Mouse (Mus musculus): ENCODE data around the gene Arpp21. TPM values are rescaled to one million over a fixed set of nuclear protein-coding genes. Genes with fewer than 3 reads are reported as not detected.

The Arpp21 gene
- polyA plus RNA-seq, 2 experiments from 2014 or later = 0.36 TPM; not detected in 1

DNA sequence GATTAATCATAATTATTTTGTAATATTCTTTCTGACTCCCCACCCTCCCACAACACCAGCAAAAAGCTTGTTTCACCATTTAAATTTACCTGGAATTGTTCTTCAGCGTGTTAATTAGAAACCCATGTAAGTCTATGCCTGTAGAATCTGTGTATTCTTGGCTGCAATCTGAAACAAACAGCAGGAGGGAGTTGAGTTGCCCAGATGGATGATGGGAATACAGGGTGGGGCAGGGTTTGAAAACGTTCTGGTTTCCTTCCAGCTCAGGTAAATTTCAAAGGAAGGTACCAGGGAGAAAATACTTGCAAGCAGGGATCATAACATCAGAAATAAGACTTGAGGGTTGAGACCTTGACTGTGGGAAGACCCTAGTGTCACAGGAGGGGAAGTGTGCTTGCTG, 58.2 kb downstream of the Arpp21 start:
- ATAC-seq = no peak

DNA sequence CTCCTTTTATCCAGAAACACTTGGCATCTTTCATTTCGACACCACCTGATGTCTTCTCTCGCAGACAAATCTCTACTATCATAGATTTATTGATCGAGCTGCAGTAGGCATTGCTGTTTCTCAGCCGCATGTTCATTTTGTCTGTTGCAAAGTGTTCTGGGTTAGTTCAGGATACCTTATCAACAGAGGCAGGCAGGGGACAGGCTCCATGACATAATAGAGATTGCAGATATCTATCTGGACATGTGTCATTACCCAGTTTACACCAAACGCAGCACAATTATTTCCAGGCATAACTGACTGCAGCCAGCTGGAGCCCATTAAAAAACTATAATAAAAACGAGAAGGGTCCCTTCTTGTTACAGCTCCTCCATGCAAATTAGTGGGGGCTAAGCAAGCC, 59.4 kb downstream of the Arpp21 start:
- ATAC-seq = no peak

DNA sequence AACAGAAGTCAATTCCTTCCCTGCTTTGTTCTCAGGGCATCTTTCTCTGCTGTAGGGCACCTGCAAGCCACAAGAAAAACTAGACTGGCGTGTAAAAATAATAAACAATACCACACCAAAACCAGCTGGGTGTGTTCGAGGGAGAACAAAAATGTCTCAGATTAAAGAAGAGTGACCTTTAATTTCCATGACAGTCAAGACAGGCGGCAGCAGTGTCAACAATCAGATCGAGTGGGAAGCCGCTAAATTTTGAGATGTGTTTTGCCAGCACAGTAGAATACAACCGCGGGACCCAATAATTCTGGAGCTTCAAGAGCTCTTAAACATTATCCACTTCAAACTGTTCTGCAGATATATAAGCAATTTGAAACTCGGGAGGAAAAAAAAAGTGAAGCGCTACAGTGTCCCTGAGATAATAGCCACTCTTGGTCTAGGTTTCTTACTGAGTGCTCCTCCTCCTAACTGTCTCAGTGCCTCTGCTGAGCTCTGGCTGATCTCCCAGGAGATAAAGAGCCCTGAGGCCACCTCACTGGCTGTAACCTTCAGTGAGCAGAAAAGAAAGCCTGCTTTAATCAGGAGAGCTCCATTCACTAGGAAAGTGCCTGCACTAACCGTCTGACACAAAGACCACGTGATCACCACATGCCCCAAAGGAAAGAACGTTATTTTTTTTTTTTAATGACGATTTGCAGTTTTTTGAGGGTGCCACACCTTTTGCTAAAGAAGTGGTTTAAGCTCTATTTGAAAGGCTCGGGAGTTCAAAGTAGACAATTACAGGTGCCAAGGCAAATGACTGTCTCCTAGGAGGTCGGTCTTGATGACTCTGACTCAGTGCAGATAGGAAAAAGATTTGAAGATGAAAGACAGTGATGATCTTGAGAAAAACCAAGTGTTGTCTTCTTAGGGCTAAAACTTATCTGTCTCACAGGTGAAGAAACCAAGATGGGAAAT, 61.1 kb downstream of the Arpp21 start:
- peak; percentile 69 for ATAC-seq

DNA sequence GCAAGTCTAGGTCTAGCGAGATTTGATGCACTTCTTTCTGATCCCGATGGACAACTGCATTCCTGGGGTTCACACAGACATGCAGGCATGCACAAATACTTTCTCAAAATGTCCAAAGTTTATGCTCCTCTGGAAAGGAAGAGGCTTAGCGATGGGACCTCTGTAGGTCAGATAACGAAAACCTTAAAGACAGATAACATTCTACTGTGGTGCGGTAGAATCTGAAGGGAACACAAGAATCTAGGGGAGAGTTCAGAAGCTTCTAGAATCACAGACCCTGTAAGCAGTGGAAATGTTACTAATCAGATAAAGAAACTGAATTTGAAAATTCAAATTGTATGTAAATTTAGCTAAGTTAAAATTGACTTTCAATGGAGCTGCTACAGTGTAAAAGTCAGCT, 62.0 kb downstream of the Arpp21 start:
- ATAC-seq = no peak

DNA sequence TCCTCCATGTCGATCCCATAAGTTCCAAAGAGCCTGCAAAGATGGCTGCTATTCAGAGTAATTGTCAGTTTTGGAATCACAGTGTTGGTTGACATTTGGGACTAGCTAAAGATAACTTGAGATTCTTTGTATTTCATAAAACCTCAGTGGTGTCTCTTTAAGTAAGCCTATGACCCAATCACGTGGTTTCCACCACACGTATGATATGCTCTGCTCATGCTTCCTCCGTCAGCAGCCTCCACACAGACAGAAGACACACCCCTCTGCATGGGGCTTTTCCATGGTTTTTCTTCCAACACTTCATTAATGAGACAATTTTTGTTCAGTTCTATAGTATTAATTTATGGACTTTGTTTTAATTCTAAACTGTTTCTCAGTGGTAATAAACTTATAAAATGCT, 71.1 kb downstream of the Arpp21 start:
- no peak for ATAC-seq

DNA sequence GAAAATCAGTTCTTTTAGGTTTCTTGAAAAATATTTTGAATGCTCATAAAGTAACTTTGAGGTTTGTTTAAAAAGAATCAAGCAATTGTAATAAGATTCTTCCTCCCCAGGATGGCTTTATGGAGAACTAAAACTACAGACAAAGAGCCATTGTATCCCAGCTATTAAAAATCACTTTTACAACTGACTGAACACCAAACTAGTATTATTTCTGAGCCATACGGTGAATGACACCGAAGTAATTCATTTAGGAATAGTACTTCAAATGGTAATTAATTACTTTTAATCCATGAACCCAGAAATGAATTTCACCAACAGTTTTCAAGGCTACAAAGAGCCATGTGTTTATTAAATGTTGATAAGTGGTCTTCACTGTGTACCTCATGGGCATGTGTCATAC, 74.8 kb downstream of the Arpp21 start:
- no peak for ATAC-seq

DNA sequence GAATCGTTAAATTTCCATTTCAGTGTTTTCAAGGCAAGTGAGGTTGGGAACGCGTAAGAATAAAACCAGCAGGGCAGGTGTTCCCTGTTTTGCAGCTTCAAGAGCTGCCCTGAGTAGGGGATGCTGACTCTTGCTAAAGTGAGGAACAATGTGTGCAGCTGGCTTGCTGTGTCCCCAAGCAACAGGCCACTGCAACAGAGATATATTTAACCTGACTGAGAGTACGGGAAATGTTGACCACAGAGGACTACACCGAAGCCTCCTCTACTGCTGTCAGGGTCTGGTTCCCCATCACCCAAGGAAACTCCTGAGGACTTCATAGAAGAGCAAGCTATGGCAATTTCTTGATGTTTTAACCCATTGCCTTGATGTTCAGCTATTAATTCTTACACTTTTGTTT, 81.8 kb downstream of the Arpp21 start:
- no peak for ATAC-seq

DNA sequence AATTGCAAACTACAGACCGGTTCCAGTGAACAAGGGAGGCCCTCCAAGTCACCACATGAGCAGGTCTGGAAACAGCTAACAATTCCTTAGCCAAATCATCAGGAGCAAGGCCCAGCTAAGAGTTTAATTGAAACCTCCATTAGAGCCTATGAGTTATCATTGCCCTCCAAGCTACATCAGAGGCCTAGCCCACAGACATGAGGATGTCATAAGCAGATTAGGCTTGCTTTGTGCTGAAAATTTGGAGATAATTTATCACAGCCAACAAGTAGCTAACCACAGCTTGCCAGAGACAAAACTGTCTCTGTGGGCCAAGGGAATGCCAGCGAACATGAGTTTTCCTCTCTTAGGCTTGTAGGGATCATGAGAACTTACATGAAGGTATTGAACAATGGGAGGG, 83.0 kb downstream of the Arpp21 start:
- no peak for ATAC-seq

DNA sequence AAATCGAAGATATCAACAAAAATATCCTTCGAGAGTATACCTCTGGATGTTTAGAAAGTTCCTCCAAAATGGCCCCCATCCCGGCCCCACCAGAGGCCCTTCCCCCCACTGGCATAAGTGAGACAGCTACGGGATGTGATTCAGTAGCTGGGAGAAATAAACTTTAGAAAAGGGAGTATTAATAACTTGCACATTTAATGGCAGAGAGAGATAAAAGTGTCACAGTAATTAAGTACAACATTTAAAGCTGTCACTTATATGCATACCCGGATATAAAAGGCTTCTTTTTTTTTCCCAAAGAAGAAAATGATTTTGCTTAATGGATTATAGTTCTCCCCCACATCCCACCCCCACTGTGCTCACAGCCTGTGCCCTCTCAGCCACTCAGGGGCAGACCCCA, 84.6 kb downstream of the Arpp21 start:
- ATAC-seq = no peak

DNA sequence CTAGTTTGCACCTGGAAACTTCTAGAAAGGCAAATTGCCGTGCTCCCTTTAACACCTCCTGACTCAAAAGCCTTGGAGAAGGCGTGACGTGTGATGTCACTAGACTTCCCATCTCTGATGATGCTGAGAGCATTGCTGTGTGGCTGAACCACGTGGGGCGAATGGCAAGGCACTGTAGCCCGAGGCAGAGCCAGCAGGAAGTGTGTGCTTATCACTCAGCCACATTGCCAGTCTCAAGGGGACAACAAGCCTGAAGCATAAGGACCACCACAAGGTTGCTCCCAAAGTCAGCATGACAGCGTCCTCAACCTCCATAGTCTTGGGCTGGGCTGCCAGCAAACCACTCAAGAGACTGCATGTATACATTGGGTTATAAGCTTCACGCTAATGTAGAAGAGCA, 95.1 kb downstream of the Arpp21 start:
- no peak for ATAC-seq

DNA sequence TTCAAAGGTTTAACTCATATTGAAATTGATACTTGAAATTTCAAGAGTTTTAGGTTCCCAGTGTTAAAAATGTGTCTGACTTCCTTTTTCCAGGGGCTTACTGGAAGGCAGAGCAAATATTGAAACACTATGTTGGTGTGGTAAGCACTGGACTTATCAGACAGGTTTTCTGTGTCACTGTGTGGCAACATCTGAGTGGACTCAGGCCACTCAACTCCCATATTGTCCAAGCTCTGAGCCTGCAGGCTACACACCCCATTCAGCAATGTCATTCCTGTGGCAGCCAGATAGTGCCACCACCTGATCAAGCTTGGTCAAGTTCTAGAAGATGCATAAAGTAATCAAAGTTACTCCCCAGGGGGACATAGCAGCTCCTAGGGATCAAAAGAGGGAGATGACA, 97.9 kb downstream of the Arpp21 start:
- no peak for ATAC-seq

DNA sequence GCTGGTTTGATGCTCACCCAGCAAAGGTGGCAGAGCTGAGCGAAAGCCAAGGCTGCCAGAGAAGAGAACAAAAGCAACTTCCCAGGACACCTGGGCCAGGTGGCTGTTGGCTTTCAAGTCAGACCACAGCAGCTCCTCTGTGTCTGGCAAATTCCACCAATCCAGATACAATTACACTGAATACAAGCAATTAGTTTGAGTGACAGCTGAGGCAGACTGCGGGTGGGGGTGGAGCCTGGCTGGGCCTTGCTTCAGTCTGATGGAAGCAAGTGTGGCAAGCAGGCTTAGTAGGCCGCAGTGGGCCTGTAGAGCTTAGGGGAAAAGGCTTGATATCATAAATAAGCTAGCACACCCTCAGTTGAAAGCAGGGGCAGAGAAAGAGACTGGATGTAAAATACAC, 104.9 kb downstream of the Arpp21 start:
- ATAC-seq = no peak

DNA sequence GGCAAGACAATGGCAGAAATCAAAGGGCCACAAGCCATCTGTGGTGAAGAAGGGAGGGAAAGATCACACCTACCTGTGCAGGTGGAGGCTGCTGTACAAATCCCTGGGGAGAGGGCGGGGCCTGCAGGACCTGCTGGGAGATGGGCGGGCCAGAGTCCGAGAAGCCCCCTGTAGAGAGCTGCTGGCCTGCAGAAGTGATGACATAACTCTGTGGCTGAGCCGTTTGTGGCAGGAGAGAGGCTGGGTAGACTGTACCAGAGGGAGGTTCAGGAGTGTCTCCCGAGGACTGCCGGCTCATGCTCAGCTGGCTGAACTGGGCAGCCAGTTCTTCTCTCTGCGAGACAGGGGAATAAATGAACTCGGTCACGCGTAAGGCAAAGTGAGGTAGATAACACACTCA, 111.1 kb downstream of the Arpp21 start:
- ATAC-seq = no peak

DNA sequence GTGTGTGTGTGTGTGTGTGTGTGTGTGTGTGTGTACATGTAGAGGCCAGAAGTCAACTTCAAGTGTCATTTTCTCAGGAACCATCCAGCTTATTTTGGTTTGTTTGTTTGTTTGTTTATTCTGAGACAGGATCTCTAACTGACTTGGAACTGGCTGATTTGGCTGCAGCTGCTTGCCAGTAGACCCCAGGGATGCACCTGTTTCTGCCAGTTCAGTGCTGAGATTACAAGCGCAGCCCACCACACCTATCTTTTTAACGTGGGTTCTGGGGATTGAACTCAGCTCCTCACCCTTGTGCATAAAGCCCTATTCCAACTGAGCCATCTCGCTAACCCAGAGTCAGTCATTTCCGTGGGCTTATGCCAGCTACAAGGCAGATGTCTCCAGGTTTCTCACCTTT, 111.6 kb downstream of the Arpp21 start:
- ATAC-seq = no peak

DNA sequence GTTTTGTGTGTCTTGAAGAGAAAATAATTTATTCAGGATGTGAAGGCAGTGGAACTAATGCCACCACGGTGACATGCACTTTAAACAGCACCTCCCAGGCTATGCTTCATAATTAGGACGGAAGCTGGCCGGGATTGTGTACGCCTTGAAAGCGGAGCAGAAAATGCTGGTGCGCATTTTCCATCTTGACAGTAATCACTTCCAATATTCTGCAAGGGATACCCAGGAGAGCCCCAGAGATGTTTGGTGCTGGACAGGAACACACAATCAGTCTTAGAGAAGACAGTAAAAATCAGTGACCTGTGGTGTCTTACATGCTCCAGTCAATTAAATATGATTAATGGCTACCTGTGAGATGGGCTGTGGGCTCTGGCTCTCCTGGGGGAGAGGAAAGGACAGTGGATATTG, 112.3 kb downstream of the Arpp21 start:
- ATAC-seq = no peak

DNA sequence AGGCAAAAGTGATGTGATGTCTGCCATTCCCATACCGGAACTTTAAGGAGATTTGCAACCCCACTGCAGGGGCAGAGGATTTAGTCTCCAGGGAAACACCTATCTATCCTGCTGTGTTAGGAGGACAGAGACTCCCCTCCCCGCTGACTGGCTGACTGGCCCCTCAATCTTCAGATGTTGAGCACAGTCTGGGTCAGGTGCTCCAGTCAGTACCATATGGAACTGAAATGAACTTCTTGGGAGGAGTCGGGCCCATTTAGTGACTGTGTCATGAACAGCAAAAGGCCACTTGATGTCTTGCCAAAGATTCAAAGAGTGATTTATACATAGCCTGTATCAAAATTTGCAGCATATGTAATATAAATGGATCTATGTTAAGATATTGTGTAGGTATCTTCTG, 116.2 kb downstream of the Arpp21 start:
- no peak for ATAC-seq

DNA sequence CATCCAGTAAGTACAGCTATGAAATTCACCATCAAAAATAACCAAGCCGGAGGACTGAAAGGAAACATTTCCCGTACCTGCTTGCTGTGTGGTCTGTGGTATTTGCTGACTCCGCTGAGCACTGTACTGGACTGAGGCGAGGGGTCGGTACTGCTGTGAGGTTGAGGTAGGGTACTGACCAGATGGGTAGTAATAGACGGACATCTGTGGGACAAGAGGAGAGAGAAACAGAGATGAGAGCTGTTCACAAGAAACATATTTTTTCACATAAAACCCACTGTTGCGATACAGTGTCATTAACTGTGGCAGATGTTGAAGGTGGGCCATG, 116.7 kb downstream of the Arpp21 start:
- ATAC-seq = no peak

DNA sequence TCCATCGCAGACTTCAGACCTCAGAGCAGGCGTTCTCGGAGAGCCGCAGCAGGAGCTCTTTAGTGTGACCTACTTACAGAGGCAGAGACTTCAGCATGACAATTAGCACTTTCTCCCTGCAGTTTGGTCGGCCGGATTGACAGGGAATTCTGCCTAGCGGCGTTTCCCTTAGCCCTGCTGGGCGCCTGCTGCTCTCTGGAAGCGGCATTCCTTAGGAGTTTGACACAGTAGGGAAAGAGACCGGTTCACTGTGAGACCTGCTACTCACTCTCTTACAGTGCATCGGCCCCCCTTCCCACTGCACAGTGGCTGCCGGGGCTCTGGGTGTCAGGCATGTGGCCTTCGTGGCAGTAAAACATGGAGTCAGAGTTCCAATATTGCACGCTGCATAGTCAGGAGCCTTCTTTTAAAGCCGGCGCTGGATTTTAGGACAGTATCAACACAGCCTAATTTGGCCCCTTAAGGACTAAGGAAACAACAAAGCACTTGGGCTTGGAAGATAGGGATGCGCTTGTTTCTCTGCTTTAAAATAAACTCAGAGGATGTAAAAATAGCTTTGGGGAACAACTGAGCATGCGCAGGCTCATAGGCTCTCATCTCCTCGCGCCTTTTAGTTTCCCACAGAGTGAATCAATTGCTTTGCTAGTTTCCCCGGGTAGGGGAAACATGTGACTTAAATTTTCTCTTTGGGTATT, 117.2 kb downstream of the Arpp21 start:
- ATAC-seq = no peak

DNA sequence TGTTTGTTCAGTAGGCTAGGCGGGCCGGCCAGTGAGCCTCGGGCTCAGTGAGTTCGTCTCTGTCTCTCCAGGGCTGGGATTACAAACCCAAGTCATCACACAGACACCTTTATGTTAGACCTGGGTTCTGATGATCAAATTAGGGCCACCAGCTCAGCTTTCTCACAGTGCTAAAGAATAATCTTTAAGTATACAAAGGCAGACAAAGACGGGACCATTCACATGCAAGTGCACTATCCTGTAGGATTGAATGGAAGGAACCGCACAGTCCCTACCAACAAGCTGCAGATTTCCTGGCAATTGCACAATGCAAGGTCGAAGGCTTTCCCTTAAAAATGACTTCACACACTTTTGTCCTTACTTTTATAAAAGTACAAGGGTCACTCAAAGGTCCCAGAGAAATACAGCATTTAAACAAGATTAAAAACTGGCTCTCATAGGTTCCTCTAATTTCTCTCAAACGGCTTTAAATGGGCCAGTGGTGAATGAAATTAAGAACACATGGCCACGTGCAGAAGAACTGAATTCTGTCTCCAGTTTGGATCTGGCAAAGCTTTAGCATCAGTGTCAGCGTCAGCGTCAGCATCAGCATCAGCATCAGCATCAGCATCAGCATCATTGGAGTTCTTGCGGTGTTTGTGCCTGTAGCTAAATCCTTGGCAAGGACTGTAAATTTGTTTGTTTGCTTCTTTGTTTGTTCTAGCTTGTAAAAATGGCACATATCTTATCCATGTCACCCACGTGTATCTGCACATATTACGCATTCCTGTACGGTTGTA, 117.9 kb downstream of the Arpp21 start:
- no peak for ATAC-seq

DNA sequence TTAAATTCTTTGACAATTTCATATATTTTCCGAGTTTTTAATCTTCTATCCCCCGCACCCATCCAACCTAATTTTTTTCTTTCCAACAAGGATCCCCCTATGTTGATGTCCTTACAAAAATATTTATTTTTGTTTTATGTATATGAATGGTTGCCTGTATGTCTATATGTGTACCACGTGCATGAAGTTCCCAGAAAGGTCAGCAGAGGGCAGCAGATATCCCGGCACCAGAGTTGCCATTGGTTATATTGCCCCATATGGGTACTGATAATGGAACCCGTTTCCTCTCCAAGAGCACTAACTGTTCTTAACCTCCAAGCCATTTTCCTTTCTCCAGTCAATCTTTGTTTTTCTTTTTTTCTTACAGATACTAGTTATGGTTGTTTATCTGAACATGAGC, 124.1 kb downstream of the Arpp21 start:
- no peak for ATAC-seq

DNA sequence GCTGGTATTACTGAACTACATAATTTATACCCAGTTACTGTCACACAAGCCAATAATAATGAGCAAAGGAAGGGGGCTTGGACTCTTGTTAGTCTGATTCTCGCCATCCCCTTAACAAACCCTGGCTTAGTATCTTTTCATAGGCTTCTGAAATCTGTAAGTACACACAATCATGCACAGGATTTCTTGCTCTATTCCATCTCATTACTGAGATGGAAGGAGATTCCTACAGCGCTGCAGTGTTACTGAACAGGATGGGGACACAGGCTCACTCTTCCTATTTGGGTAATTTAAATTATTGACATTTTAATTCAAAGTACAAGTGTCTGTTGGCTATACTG, 132.9 kb downstream of the Arpp21 start:
- ATAC-seq = no peak

DNA sequence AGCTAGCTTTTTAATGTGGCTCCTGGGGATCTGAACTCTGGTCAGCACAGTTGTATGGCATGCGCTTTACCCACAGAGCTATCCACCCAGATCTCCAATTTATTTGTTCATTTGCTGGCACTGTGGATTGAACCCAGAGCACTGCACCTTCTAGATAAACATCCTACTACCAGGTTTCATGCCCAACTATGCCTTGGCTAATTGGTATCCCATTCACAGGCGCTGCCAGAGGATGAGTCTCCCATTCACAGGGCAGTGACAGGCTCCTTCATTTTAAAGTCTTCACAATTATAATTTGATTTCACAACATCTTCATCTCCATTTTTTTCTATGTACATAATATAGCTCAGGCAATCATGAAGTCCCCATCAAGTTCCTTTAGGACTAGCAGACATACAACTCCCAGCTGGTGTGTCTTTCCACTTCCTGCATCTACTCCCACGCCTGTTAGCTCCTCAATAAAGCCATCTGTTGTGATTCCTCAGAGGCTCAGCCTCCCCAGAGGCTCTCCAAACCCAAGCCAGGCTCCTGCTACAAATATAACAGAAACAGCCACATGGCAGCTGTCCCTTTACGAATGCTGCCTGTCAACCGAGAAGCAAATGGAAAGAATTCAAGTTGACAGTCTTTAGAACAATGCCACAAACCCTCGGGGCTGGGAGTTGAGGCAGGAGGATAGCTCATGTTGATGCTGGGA, 133.4 kb downstream of the Arpp21 start:
- no peak for ATAC-seq
